In the genomic region with DNA sequence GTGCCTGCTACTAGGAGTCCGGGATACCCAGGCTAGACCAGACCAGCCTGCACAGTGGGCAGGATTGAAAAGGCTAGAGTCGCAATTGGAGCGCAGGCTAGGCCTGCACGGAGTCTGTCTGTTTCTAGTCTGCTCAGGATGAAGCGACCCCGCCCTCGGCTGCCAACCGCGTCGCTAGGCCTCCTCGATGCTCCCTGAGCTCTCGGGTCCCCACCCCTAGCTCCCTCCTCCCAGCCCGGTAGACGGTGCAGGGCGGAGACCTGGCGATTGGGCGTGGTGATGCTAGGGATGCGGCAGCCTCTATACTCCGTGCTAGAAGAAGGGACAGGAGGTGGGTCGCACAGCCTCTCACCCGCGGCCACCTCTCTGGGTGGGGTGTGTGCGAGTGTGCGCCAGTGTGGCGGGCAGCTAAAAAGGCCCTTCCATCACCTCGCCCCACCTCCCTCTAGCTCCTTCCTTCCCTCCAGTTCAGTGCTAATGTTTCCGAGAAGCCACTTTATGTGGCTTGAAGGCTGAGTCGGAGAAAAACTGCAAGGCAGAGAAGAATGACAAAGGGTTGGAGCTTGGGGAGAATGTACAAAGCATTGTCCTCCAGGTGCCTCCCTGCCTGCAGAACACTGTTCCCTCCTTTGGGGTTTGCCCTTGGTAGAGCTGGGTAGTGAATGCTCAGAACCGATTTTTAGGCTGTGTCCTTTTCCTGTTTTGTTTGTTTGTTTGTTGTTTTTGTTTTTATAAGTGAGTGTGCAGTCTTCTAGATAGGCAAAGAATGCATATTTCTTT, we compare ENCODE assay signal across 8 mouse cellular contexts. TPM values are rescaled to one million over a fixed set of nuclear protein-coding genes. Genes with fewer than 3 reads are reported as not detected.
DNase-seq lines count a peak whose midpoint lies in the region; ATAC-seq lines count a peak whose summit lies in the region.

A gene (minus strand): TSS at position 383 of the 780 bp plus-strand sequence.

- H3K9me3 ChIP-seq in lung, embryonic 16.5 days (ENCODE audit: control insufficient read depth, low read length): no peaks in the 10 kb centered on the region
- no peaks in the 10 kb centered on the region for H3K9me3 ChIP-seq in hindbrain, embryonic 10.5 days
- H3K9me3 ChIP-seq in limb, embryonic 12.5 days: no peaks in the 10 kb centered on the region

- H3K9ac ChIP-seq in lung, embryonic 16.5 days (ENCODE audit: low read length): no peak within 1 kb of the TSS; the same call in 1 of the 2 replicates
- H3K9ac ChIP-seq in limb, embryonic 12.5 days (replicated peaks): peak within 1 kb of the TSS; percentile 48

- H3K4me2 ChIP-seq in lung, embryonic 16.5 days (ENCODE audit: low read depth, low read length): peak within 1 kb of the TSS; percentile 54
- H3K4me2 ChIP-seq in limb, embryonic 12.5 days: peak within 1 kb of the TSS; percentile 76

- peaks cover 3% of the 10 kb centered on the region; the same call in 1 of the 2 replicates for H3K4me1 ChIP-seq in lung, embryonic 16.5 days (replicated peaks; ENCODE audit: control insufficient read depth, insufficient read depth, low read length)
- H3K4me1 ChIP-seq in hindbrain, embryonic 10.5 days (replicated peaks): peaks cover 12% of the 10 kb centered on the region; the same call in 1 of the 2 replicates
- H3K4me1 ChIP-seq in limb, embryonic 12.5 days (replicated peaks): peaks cover 14% of the 10 kb centered on the region; the same call in 1 of the 2 replicates

- H3K4me3 ChIP-seq in lung, embryonic 16.5 days (ENCODE audit: low read length): peak within 1 kb of the TSS; percentile 28
- H3K4me3 ChIP-seq in hindbrain, embryonic 10.5 days: peak within 1 kb of the TSS; percentile 56
- peak within 1 kb of the TSS; percentile 44 for H3K4me3 ChIP-seq in limb, embryonic 12.5 days (replicated peaks)

- peak; percentile 57 for ATAC-seq in lung, embryonic 16.5 days (ENCODE audit: low read depth)
- ATAC-seq in common myeloid progenitor, adult 5-6 weeks (replicated peaks; ENCODE audit: low read depth, poor library complexity, severe bottlenecking): peak; percentile 54
- ATAC-seq in limb, embryonic 12.5 days (ENCODE audit: insufficient number of reproducible peaks, insufficient read depth, low FRiP score, low TSS enrichment, low read depth): peak; percentile 83; the same call in 1 of the 2 replicates

- H3K27ac ChIP-seq in lung, embryonic 16.5 days (ENCODE audit: low read length): no peak within 1 kb of the TSS
- H3K27ac ChIP-seq in hindbrain, embryonic 10.5 days: peak within 1 kb of the TSS; percentile 66
- no peak within 1 kb of the TSS for H3K27ac ChIP-seq in limb, embryonic 12.5 days

- 1% methylated on average over 29 of the region's 29 CpGs for WGBS in lung, embryonic 16.5 days
- WGBS in hindbrain, embryonic 10.5 days: 2% methylated on average over 29 of the region's 29 CpGs
- 1% methylated on average over 28 of the region's 29 CpGs for WGBS in limb, embryonic 12.5 days

- H3K36me3 ChIP-seq in lung, embryonic 16.5 days (ENCODE audit: control insufficient read depth, insufficient read depth, low read length): no peaks in the 10 kb centered on the region
- no peaks in the 10 kb centered on the region for H3K36me3 ChIP-seq in hindbrain, embryonic 10.5 days
- no peaks in the 10 kb centered on the region for H3K36me3 ChIP-seq in limb, embryonic 12.5 days

- no peak for DNase-seq in lung, adult 18-20 months
- peak; percentile 43 for DNase-seq in hindbrain, embryonic 10.5 days (ENCODE audit: low spot score)
- peak; percentile 37 for DNase-seq in right cerebral cortex, adult 18-20 months
- DNase-seq in spleen, postnatal 14 days (ENCODE audit: low spot score in 2 of 2): no peak
- DNase-seq in adrenal gland, postnatal 4 days (ENCODE audit: low spot score in 2 of 2): no peak

- H3K27me3 ChIP-seq in lung, embryonic 16.5 days (ENCODE audit: control insufficient read depth, insufficient read depth, low read depth, low read length): peaks cover 13% of the 10 kb centered on the region; the same call in 1 of the 2 replicates
- H3K27me3 ChIP-seq in hindbrain, embryonic 10.5 days (ENCODE audit: insufficient read depth, poor library complexity, severe bottlenecking): peaks cover 20% of the 10 kb centered on the region
- peaks cover 16% of the 10 kb centered on the region for H3K27me3 ChIP-seq in limb, embryonic 12.5 days

RNA-seq across cellular contexts. Expression of the gene that starts here (rescaled TPM):
- 0.14 and 0.19 TPM in 2 replicates for polyA plus RNA-seq in lung, embryonic 16.5 days (2015; fragmentation: Nextera tagmentation; extraction: Ambion mirVana)
- not detected in 2 replicates for total RNA-seq in common myeloid progenitor, adult 5-6 weeks (2017)
- 2.7 and 3.4 TPM in 2 replicates for polyA plus RNA-seq in hindbrain, embryonic 10.5 days (2016; fragmentation: Nextera tagmentation; extraction: Ambion mirVana)
- polyA plus RNA-seq in limb, embryonic 12.5 days (2016; fragmentation: Nextera tagmentation; extraction: Ambion mirVana): 0.73 and 1.5 TPM in 2 replicates
- 1 to 10 TPM; 2.5 to 3.9 TPM for total RNA-seq in adrenal gland, postnatal 4 days (2021)

Comparison
In these comparisons a context has a peak if more than half of its experiments do, and no peak if none do; other contexts are left out.
1. Peak in ATAC-seq, H3K4me3 ChIP-seq and H3K4me2 ChIP-seq in lung, embryonic 16.5 days; RNA of the gene not detected or under 1 TPM.
2. Peak in ATAC-seq in common myeloid progenitor, adult 5-6 weeks; RNA of the gene not detected or under 1 TPM.
3. DNase-seq: peak in hindbrain, embryonic 10.5 days (single experiment) and right cerebral cortex, adult 18-20 months (single experiment); none in lung, adult 18-20 months (0 of 2), spleen, postnatal 14 days (0 of 2) and adrenal gland, postnatal 4 days (0 of 2).
4. Peak in every context shown above with its lines, with median percentiles within 50 percentile points of each other: ATAC-seq and H3K4me3 ChIP-seq.